Mouse (Mus musculus): ENCODE data around the gene Tdrd5. TPM values are rescaled to one million over a fixed set of nuclear protein-coding genes. Genes with fewer than 3 reads are reported as not detected.
A peak's percentile ranks its signal among the peaks of the same experiment; 100 is the strongest.
"Not testable (repeated sequence)": the region's sequence is repeated elsewhere in the genome, so short reads cannot be mapped to it uniquely, and the experiment has no call there.

Tdrd5 gene
- polyA plus RNA-seq, 1 experiment from 2014 or later = 0.13 TPM

DNA sequence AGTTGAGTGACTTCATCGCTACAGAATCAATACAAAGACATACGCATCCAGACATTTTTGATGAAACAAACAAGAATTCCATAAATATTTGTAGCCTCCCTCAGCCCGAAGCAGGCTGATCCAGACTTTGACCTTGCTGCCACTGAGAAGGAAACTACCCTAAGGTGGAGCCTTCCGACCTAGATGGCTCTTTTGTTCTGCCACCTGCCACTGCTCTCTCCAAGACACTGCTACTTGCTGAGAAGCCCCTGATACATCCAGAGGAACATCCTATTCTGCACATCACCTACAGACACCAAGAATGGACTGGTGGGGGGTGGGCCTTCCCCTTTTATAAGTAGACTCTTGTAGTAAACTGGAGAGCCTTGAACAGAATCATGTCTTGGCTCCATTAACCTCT lies 52.4 kb downstream of the Tdrd5 start:
- not testable (repeated sequence) for H3K9me3 ChIP-seq; H3K9ac ChIP-seq; ATAC-seq (ENCODE audit: insufficient number of reproducible peaks, insufficient read depth, low FRiP score, low TSS enrichment); H3K4me1 ChIP-seq; H3K4me3 ChIP-seq; H3K27ac ChIP-seq; H3K27me3 ChIP-seq; H3K4me2 ChIP-seq (replicated peaks); H3K36me3 ChIP-seq
- WGBS = 82% methylated on average over 4 of the region's 4 CpGs

GRCm38 (mm10) chr1:156247893-156248292 lies 55.6 kb downstream of the Tdrd5 start:
- WGBS = 58% methylated on average over 3 of the region's 3 CpGs

DNA sequence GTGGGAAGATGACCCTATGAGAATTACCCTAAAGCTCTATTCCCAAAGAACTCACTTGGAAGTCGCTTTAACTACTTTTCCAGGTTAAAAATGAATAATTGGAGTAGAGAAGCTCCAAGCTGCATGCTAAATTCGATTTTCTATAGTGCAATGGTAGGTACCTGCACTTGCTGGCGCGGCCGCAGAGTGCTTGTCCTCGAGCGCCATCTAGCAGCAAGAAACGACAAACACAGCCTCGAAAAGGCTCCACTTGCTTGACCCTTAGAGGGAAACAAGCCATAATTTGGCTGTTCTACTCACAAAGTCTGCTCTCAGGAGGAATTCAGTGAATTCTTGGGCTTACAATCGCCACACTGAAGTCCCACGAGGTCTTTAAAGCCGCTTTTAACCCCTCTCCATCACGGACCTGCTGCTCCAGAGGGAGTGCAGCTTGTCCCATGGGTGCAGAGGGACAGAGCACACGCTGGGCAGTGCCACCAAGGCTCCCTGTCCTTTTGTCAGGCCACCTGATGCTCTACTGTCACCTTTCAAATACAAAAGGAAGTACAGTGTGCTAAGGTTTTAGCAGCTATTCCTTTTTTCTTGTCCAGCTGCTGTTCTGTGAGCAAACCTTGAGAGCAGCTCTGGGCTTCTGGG lies 61.6 kb downstream of the Tdrd5 start:
- Histone ChIP-seq H3K9ac (no peak overlapping the region), H3K36me3 (no peaks in the 10 kb centered on the region), H3K9me3 (no peaks in the 10 kb centered on the region), H3K4me1 (no peaks in the 10 kb centered on the region), H3K27ac (no peak overlapping the region), H3K27me3 (no peaks in the 10 kb centered on the region), H3K4me2 (replicated peaks) (no peak overlapping the region), H3K4me3 (no peak overlapping the region)
- no peak for ATAC-seq (ENCODE audit: insufficient number of reproducible peaks, insufficient read depth, low FRiP score, low TSS enrichment)
- WGBS = 8% methylated on average over 14 of the region's 14 CpGs

More at GRCm38 (mm10) chr1:156247893-156248292, 55.6 kb downstream of the Tdrd5 start:
- Histone ChIP-seq H3K4me1 (no peaks in the 10 kb centered on the region), H3K27ac (no peak overlapping the region), H3K9me3 (no peaks in the 10 kb centered on the region), H3K9ac (no peak overlapping the region), H3K4me3 (no peak overlapping the region), H3K36me3 (no peaks in the 10 kb centered on the region), H3K27me3 (no peaks in the 10 kb centered on the region), H3K4me2 (replicated peaks) (no peak overlapping the region)
- ATAC-seq (ENCODE audit: insufficient number of reproducible peaks, insufficient read depth, low FRiP score, low TSS enrichment) = no peak

DNA sequence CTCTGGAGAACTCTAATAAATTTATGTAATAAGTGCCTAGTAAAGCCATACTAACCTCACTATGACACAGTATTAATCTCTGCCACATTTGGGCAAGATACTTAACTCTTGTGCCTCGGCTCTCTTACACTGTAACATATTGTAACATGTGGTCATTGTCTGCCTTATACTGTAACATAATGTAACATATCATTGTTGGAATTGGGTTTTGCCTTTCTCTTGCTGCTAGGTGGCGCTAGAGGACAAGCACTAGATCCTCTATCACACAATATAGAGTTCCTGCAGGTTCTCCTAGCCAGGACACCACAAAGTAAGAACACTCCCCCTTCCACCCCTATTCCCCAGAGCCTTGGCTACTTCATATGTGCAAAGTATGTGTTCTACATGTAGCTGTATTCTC lies 62.4 kb downstream of the Tdrd5 start:
- ATAC-seq (ENCODE audit: insufficient number of reproducible peaks, insufficient read depth, low FRiP score, low TSS enrichment) = peak; percentile 41; the same call in 1 of the 2 replicates
- Histone ChIP-seq H3K4me1 (no peaks in the 10 kb centered on the region), H3K9me3 (no peaks in the 10 kb centered on the region), H3K4me3 (no peak overlapping the region), H3K27ac (no peak overlapping the region), H3K9ac (no peak overlapping the region), H3K36me3 (no peaks in the 10 kb centered on the region), H3K4me2 (replicated peaks) (no peak overlapping the region), H3K27me3 (no peaks in the 10 kb centered on the region)
- WGBS = 32% methylated on average over 2 of the region's 2 CpGs

DNA sequence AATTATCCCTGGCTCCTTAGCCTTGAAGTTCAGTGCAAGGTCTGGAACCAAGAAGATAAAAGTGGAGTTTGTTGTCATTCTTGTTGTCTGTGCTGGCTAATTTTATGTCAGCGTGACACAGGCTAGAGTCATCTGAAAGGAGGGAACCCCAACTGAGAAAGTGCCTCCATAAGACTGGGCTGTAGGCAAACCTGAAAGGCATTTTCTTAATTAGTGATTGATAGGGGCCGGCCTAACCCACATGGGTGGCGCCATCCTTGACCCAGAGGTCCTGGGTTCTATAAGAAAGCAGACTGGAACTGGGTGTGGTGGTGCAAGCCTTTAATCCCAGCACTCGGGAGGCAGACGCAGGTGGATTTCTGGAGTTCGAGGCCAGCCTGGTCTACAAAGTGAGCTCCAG lies 72.3 kb downstream of the Tdrd5 start:
- H3K27me3 ChIP-seq = no peaks in the 10 kb centered on the region
- no peak overlapping the region for H3K4me3 ChIP-seq
- WGBS = 76% methylated on average over 6 of the region's 6 CpGs
- ATAC-seq (ENCODE audit: insufficient number of reproducible peaks, insufficient read depth, low FRiP score, low TSS enrichment) = 0 out of 2 replicates have a peak, but pooled peaks have one; percentile 16
- H3K9ac ChIP-seq = no peak overlapping the region
- H3K36me3 ChIP-seq = no peaks in the 10 kb centered on the region
- peaks cover 11% of the 10 kb centered on the region for H3K4me1 ChIP-seq
- no peak overlapping the region for H3K4me2 ChIP-seq (replicated peaks)
- no peak overlapping the region for H3K27ac ChIP-seq
- H3K9me3 ChIP-seq = no peaks in the 10 kb centered on the region

GRCm38 (mm10) chr1:156230339-156231089 lies 73.0 kb downstream of the Tdrd5 start:
- no peak overlapping the region for H3K4me3 ChIP-seq
- no peaks in the 10 kb centered on the region for H3K9me3 ChIP-seq
- peak overlapping the region; percentile 30; the same call in 1 of the 2 replicates for H3K27ac ChIP-seq
- no peaks in the 10 kb centered on the region for H3K36me3 ChIP-seq
- WGBS = 30% methylated on average over 9 of the region's 9 CpGs
- peak; percentile 43; the same call in 1 of the 2 replicates for ATAC-seq (ENCODE audit: insufficient number of reproducible peaks, insufficient read depth, low FRiP score, low TSS enrichment)
- H3K4me1 ChIP-seq = peaks cover 11% of the 10 kb centered on the region
- no peak overlapping the region for H3K9ac ChIP-seq
- H3K4me2 ChIP-seq (replicated peaks) = peak overlapping the region; percentile 16; the same call in 1 of the 2 replicates
- no peaks in the 10 kb centered on the region for H3K27me3 ChIP-seq

DNA sequence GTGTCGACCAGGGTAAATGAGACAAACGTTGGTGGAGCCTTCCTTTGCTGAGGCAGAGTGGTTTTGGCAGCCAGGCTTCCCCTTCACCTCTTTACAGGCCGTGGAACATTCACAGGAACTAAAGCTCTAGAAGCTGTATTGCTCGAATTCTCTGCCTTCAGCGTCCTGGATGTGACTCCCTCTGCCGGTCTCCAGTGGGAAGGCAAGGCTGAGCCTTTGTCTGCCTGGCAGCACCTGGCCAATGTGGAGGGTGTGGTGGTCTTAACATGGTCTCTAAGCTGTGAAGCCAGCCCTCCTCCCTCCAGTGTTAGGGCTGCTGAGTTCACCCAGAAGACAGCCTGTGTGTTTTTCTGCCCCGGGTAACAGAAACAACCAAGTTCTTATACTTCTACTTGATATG lies 74.0 kb downstream of the Tdrd5 start:
- Histone ChIP-seq H3K36me3 (no peaks in the 10 kb centered on the region), H3K4me2 (replicated peaks) (no peak overlapping the region), H3K9me3 (no peaks in the 10 kb centered on the region), H3K4me3 (no peak overlapping the region), H3K4me1 (peaks cover 11% of the 10 kb centered on the region), H3K9ac (no peak overlapping the region), H3K27me3 (no peaks in the 10 kb centered on the region), H3K27ac (no peak overlapping the region)
- no peak for ATAC-seq (ENCODE audit: insufficient number of reproducible peaks, insufficient read depth, low FRiP score, low TSS enrichment)
- WGBS = 28% methylated on average over 7 of the region's 7 CpGs

- ATAC-seq (ENCODE audit: insufficient number of reproducible peaks, insufficient read depth, low FRiP score, low TSS enrichment) = no peak
- H3K4me3 ChIP-seq = no peak overlapping the region
- H3K36me3 ChIP-seq = no peaks in the 10 kb centered on the region
- H3K27me3 ChIP-seq = no peaks in the 10 kb centered on the region
- no peak overlapping the region for H3K9ac ChIP-seq
- H3K27ac ChIP-seq = no peak overlapping the region
- WGBS = 81% methylated on average over 4 of the region's 4 CpGs
- H3K9me3 ChIP-seq = no peaks in the 10 kb centered on the region
- no peak overlapping the region for H3K4me2 ChIP-seq (replicated peaks)
- H3K4me1 ChIP-seq = peaks cover 11% of the 10 kb centered on the region
Observed at GRCm38 (mm10) chr1:156228728-156229127, 74.7 kb downstream of the Tdrd5 start.

GRCm38 (mm10) chr1:156226903-156227302 lies 76.6 kb downstream of the Tdrd5 start:
- no peaks in the 10 kb centered on the region for H3K27me3 ChIP-seq
- H3K36me3 ChIP-seq = no peaks in the 10 kb centered on the region
- 82% methylated on average over 5 of the region's 5 CpGs for WGBS
- no peak overlapping the region for H3K9ac ChIP-seq
- no peak for ATAC-seq (ENCODE audit: insufficient number of reproducible peaks, insufficient read depth, low FRiP score, low TSS enrichment)
- H3K9me3 ChIP-seq = no peaks in the 10 kb centered on the region
- no peak overlapping the region for H3K4me2 ChIP-seq (replicated peaks)
- H3K4me3 ChIP-seq = no peak overlapping the region
- no peak overlapping the region for H3K27ac ChIP-seq
- H3K4me1 ChIP-seq = peaks cover 11% of the 10 kb centered on the region

DNA sequence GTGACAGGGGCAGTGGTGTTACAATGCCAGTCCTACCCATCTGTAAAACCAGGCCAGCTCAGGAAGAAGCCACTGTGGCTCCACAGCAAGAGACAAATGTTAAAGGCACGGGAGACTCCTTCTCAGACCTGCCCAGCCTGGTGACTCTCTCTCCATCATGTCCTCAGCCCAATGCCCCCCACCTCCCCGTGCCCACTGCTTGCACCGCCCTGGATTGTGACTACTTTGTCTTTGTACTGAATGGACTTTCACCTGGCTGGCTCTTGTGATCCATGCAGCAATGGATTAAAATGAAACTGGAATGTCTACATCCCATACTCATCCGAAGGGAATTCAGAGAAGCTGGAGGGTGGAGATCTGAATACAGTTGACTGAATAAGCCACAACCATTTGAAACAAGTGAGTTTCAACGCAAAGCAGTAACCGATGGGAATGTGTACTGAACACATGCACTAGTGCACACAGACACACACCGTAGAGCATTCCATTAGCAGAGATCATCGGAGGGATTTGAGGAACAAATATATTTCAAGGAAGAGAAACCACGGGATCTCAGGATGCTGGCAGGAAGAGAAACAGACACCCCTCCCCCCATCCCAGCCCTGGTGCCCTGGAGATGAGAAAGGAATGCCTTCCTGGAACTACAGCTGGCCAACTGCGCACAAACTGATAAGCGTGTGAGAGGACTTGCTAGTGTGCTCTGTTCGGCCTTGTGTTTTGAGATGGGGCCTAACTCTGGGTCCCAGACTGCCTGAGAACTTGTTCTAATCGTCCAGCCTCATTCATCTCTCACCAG lies 81.1 kb downstream of the Tdrd5 start:
- no peaks in the 10 kb centered on the region for H3K36me3 ChIP-seq
- no peak overlapping the region for H3K4me3 ChIP-seq
- no peak overlapping the region for H3K9ac ChIP-seq
- H3K4me1 ChIP-seq = no peaks in the 10 kb centered on the region
- no peaks in the 10 kb centered on the region for H3K9me3 ChIP-seq
- H3K27me3 ChIP-seq = no peaks in the 10 kb centered on the region
- 61% methylated on average over 13 of the region's 13 CpGs for WGBS
- H3K27ac ChIP-seq = no peak overlapping the region
- H3K4me2 ChIP-seq (replicated peaks) = no peak overlapping the region
- no peak for ATAC-seq (ENCODE audit: insufficient number of reproducible peaks, insufficient read depth, low FRiP score, low TSS enrichment)

DNA sequence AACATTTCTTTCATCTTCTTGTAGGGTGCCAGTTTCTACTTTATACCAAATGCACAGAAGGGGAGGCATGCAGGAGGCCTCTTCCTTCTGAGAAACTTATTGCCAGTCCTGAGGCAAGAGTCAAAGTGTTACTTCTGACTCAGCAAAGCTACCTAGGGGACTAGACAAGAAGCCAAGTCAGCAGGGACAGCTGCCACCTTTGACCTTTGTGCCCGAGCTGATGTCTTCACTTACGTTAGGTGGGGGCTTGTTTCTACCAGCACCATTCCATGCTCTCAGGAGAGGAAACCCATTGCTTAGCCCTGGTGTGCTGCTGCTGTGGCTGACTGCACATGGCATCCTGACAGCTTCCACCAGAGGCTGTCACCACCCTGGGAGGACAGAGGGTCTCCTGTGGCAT lies 82.1 kb downstream of the Tdrd5 start:
- H3K9me3 ChIP-seq = no peaks in the 10 kb centered on the region
- no peak for ATAC-seq (ENCODE audit: insufficient number of reproducible peaks, insufficient read depth, low FRiP score, low TSS enrichment)
- no peak overlapping the region for H3K4me3 ChIP-seq
- WGBS = 29% methylated on average over 2 of the region's 2 CpGs
- H3K4me2 ChIP-seq (replicated peaks) = no peak overlapping the region
- H3K36me3 ChIP-seq = no peaks in the 10 kb centered on the region
- H3K27me3 ChIP-seq = no peaks in the 10 kb centered on the region
- H3K9ac ChIP-seq = no peak overlapping the region
- no peaks in the 10 kb centered on the region for H3K4me1 ChIP-seq
- no peak overlapping the region for H3K27ac ChIP-seq

Measured in embryonic facial prominence, embryonic 12.5 days (tissue).